Mouse (Mus musculus): ENCODE data around the gene Itpkc. TPM values are rescaled to one million over a fixed set of nuclear protein-coding genes. Genes with fewer than 3 reads are reported as not detected.
"Not testable (repeated sequence)": the region's sequence is repeated elsewhere in the genome, so short reads cannot be mapped to it uniquely, and the experiment has no call there.

Gene Itpkc
- polyA plus RNA-seq, 1 experiment from 2014 or later = 5.6 TPM

DNA sequence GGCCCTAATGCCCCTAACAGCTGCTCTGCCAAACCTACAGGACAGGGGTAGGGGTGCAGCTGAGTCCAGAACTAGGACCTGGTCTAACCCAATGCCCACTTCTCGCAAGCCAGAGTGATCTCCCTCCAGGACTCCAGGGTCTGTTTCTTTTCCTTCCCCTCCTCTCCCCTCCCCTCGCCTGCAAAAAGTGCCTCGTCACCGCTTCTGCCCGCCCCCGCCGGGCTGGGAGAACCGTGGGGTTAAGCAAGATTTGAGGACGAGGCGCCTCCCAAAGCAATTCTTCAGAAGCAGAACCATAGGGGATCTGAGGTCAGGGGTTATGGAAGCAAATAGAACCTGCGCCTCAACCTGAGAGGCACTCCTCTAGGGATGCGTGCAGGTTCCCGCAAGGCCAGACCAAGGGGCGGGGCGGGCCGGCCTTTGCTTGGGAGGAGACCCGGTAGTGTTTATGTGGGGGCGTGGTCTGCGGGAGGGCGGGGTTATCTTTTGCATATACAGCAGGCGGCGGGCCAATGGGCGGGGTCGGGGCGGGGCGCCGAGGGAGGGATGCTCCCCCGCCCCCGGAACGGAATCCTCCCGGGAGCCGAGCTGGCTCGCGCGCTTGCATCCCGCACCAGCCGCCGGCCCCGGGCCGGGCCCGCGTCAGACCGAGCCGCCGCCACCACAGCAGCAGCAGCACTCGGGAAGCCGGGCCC, 29.9 kb upstream of the Itpkc start, which contains the start of gene Numbl:
Gene Numbl (plus strand): TSS at position 229 of the 695 bp plus-strand sequence.
- H3K36me3 ChIP-seq (replicated peaks) = peaks cover 24% of the 10 kb centered on the region
- no peaks in the 10 kb centered on the region for H3K9me3 ChIP-seq
- H3K4me3 ChIP-seq = peak within 1 kb of the TSS; percentile 92
- under 1% methylated on average over 45 of the region's 47 CpGs for WGBS
- peaks cover 9% of the 10 kb centered on the region for H3K27me3 ChIP-seq (replicated peaks; ENCODE audit: low read depth, poor library complexity, severe bottlenecking)
- peak; percentile 99 for DNase-seq (ENCODE audit: low spot score)
- peak within 1 kb of the TSS; percentile 91 for H3K27ac ChIP-seq (replicated peaks)
- H3K4me1 ChIP-seq = peaks cover 52% of the 10 kb centered on the region

DNA sequence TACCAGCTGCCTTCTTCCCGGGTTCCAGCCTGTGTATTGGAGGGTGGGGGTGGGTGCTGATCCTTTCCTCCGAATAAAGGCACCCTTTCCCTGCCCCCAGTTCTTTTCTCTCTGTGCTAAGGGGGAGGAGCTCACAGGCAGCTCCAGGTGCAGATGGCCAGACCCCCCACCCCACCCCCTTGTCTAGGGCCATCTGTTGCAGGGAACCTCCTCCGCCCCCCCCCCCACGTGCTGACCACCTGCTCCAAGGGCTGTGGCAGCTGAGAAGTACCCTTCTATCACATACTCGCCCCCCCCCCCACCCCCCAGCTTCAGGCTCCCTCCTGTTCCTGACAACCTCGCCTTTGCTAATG, 29.4 kb upstream of the Itpkc start:
- Histone ChIP-seq H3K27me3 (replicated peaks; ENCODE audit: low read depth, poor library complexity, severe bottlenecking) (peaks cover 9% of the 10 kb centered on the region), H3K9me3 (no peaks in the 10 kb centered on the region), H3K27ac (replicated peaks) (peak overlapping the region; percentile 91), H3K4me1 (peaks cover 52% of the 10 kb centered on the region), H3K4me3 (peak overlapping the region; percentile 92), H3K36me3 (replicated peaks) (peaks cover 24% of the 10 kb centered on the region)
- 4% methylated on average over 6 of the region's 6 CpGs for WGBS
- peak; percentile 62 for DNase-seq (ENCODE audit: low spot score)

DNA sequence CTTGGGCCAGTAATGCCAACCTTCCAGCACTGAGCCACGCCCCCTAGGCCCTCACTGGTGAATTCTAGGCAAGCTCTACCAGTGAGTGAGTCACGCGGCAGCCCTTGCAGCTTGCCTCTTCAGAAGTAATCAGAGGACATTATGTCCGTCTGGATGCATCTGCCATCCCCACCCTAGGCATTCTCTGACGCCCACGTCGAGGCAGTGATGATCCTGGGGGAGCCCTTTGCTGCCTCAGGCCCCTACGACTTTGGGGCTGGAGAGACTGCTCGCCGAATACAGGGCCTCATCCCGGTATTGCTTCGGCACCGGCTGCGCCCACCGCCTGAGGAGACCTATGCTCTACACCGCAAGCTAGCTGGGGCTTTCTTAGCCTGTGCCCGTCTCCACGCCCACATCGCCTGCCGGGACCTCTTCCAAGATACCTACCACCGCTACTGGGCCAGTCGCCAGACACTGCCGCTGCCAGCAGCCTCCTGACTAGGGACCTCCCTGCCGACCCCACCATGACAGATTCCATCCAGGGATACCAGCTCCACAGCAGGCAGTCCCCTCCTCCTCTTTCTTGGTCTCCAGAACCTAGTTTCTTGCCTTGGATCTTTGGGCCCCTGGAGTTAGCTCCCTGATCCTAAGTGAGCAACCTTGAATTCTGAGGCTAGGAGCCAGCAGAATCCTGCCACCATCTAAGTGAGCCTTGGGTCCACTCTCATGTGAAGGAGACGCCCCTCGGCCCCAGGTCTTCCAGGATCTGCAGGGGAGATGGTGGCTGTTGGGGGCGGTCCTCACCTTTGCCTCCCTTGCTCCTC, 28.8 kb upstream of the Itpkc start:
- peak; percentile 35 for DNase-seq (ENCODE audit: low spot score)
- Histone ChIP-seq H3K27ac (replicated peaks) (peak overlapping the region; percentile 91), H3K36me3 (replicated peaks) (peaks cover 19% of the 10 kb centered on the region), H3K9me3 (no peaks in the 10 kb centered on the region), H3K4me3 (peak overlapping the region; percentile 92), H3K4me1 (peaks cover 52% of the 10 kb centered on the region), H3K27me3 (replicated peaks; ENCODE audit: low read depth, poor library complexity, severe bottlenecking) (peaks cover 9% of the 10 kb centered on the region)
- WGBS = 17% methylated on average over 27 of the region's 27 CpGs

DNA sequence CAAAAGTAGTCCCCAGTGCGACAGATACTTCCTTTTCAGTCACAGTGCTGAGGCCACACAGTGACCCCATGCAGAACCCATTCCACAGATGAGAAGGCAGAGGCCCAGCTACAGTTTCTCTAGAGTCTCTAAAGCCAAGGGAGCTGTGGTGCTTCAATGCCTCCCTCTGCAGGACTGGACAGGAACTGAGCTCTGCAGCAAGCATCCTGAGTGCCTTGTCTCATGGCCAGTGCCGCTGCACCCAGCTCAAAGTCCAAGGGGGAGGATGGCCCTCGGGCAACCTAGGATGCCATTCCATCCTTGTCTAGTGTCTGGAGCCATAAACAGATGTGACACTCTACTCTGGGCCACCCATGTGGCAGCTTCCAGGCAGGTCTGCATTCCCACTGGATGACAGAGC, 27.3 kb upstream of the Itpkc start:
- no peak overlapping the region for H3K27ac ChIP-seq (replicated peaks)
- H3K27me3 ChIP-seq (replicated peaks; ENCODE audit: low read depth, poor library complexity, severe bottlenecking) = peaks cover 9% of the 10 kb centered on the region
- H3K4me1 ChIP-seq = peaks cover 45% of the 10 kb centered on the region
- DNase-seq (ENCODE audit: low spot score) = no peak
- 68% methylated on average over 3 of the region's 3 CpGs for WGBS
- H3K36me3 ChIP-seq (replicated peaks) = peaks cover 21% of the 10 kb centered on the region
- no peak overlapping the region for H3K4me3 ChIP-seq
- no peaks in the 10 kb centered on the region for H3K9me3 ChIP-seq

DNA sequence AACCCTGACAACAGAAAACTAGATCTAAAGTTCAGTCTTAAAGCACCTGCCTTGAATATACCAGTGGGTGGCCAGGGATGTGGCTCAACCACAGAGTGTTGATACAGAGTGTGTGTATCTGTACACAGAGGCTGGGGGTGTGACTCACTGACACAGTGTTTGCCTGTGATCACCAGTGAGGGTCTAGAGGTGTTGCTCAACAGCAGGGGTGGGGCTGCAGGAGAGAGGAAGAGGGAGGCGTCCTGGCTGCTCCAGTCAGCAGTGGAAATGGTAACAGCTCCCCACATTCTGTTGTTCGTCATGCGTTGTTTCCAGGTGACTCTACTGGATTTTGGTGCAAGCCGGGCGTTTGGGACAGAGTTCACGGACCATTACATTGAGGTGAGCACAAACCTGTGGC, 23.5 kb upstream of the Itpkc start:
- Histone ChIP-seq H3K27me3 (replicated peaks; ENCODE audit: low read depth, poor library complexity, severe bottlenecking) (no peaks in the 10 kb centered on the region; the same call in 1 of the 2 replicates), H3K4me1 (peaks cover 13% of the 10 kb centered on the region), H3K36me3 (replicated peaks) (peaks cover 37% of the 10 kb centered on the region), H3K27ac (replicated peaks) (no peak overlapping the region), H3K9me3 (0 out of 2 replicates have a peak, but pooled peaks cover 3% of the 10 kb centered on the region), H3K4me3 (no peak overlapping the region)
- WGBS = 89% methylated on average over 6 of the region's 6 CpGs
- no peak for DNase-seq (ENCODE audit: low spot score)

DNA sequence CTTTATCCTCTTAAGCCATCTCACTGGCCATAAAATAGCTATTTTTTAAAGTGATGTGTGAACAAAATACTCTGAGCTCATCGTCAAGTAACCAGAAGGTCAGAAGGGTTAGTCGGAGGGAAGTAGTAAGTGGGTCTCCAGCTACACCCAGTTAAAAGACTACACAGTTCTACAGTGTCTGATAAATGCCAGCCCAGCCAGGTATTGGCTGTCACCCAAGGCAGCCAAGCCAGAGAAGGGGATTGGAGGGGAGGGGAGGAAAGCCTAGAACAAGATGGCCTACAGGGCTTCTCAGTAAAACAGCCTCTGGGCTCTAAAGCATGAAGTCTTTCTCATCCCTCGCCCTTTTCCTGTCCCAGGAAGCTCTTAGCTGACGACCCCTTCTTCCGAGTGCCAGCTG, 21.5 kb upstream of the Itpkc start:
- H3K36me3 ChIP-seq (replicated peaks) = peaks cover 54% of the 10 kb centered on the region
- 0 out of 2 replicates have a peak, but pooled peaks cover 3% of the 10 kb centered on the region for H3K9me3 ChIP-seq
- no peaks in the 10 kb centered on the region for H3K27me3 ChIP-seq (replicated peaks; ENCODE audit: low read depth, poor library complexity, severe bottlenecking)
- H3K4me1 ChIP-seq = no peaks in the 10 kb centered on the region
- WGBS = 87% methylated on average over 5 of the region's 5 CpGs
- no peak overlapping the region for H3K27ac ChIP-seq (replicated peaks)
- no peak for DNase-seq (ENCODE audit: low spot score)
- H3K4me3 ChIP-seq = no peak overlapping the region

DNA sequence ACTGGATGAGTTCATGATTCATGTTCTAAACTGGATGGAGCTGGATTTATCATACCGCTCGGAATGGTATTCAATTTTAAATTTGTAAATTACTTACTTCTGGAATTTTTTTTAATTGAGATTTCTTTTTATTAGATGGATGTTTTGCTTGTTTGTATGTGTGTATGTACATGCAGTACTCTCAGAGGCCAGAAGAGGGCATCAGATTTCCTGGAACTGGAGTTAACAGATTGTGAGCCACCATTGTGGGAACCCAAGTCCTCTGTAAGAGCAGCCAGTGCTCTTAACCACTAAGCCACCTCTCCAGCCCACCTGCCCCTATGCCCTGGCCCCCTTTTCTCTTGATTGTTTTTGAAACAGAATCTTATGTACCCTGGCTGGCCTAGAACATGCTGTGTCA, 20.7 kb upstream of the Itpkc start:
- no peaks in the 10 kb centered on the region for H3K4me1 ChIP-seq
- no peak overlapping the region for H3K27ac ChIP-seq (replicated peaks)
- peaks cover 47% of the 10 kb centered on the region for H3K36me3 ChIP-seq (replicated peaks)
- 0 out of 2 replicates have a peak, but pooled peaks cover 3% of the 10 kb centered on the region for H3K9me3 ChIP-seq
- WGBS = 87% methylated on average over 2 of the region's 2 CpGs
- DNase-seq (ENCODE audit: low spot score) = peak; percentile 38
- no peak overlapping the region for H3K4me3 ChIP-seq
- no peaks in the 10 kb centered on the region for H3K27me3 ChIP-seq (replicated peaks; ENCODE audit: low read depth, poor library complexity, severe bottlenecking)

DNA sequence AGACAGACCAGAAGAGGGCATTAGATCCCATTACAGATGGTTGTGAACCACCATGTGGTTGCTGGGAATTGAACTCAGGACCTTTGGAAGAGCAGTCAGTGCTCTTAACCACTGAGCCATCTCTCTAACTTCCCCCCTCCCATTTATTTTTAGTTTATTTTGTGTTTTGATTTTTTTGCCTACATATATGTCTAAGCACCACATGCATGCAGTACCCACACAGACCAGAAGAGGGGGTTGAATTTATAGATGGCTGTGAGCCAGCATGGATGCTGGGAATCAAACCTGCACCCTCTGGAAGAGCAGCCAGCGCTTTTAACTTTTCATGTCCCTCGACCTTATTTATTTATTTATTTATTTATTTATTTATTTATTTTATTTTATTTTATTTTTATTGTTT, 15.6 kb upstream of the Itpkc start:
- not testable (repeated sequence) for H3K9me3 ChIP-seq; DNase-seq (ENCODE audit: low spot score); H3K4me3 ChIP-seq; H3K27me3 ChIP-seq (replicated peaks; ENCODE audit: low read depth, poor library complexity, severe bottlenecking); H3K4me1 ChIP-seq; H3K27ac ChIP-seq (replicated peaks)
- H3K36me3 ChIP-seq (replicated peaks) = peaks cover 54% of the 10 kb centered on the region
- 74% methylated on average over 2 of the region's 2 CpGs for WGBS

DNA sequence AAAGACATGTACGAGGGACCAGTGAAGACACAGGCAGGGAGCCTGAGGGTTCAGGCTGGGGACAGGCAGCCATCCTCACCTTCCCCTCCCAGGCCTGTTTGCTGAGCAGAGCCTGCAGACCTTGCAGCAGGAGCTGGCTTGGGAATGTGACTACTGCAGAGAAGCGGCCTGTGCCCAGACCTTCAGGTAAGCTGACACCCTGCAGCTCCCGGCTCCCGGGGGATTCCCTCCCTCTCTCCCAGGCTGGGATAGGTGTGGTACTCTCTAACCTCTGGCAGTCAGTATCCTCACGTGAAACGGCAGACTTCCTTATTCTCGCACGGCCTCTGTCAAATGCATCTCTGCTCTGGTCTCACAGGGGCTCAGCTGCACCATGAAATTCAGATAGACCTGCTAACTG, 14.8 kb upstream of the Itpkc start:
- Histone ChIP-seq H3K36me3 (replicated peaks) (peaks cover 54% of the 10 kb centered on the region), H3K27ac (replicated peaks) (no peak overlapping the region), H3K4me3 (no peak overlapping the region), H3K4me1 (peaks cover 4% of the 10 kb centered on the region; the same call in 1 of the 2 replicates), H3K9me3 (0 out of 2 replicates have a peak, but pooled peaks cover 3% of the 10 kb centered on the region), H3K27me3 (replicated peaks; ENCODE audit: low read depth, poor library complexity, severe bottlenecking) (no peaks in the 10 kb centered on the region)
- DNase-seq (ENCODE audit: low spot score) = no peak
- 57% methylated on average over 8 of the region's 8 CpGs for WGBS

DNA sequence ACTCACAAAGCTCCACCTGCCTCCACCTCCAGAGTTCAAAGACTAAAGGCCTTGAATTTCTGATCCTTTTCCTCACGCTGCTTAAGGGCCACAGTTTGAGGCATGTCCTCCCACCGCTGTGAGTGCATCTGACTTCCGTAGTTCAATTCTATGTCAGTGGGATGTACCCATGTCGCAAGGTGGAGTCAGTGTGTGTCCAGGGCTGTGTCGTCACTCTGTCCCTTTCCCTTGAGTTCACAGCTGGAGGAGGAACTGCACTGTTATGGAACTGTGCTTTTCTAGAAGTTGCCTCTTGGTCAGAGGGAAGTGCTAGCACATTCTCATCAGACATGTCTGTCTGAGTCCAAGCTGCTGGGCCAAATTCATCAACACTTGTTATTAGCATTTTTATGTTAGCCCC, 10.1 kb upstream of the Itpkc start:
- Histone ChIP-seq H3K4me1 (peaks cover 12% of the 10 kb centered on the region), H3K27me3 (replicated peaks; ENCODE audit: low read depth, poor library complexity, severe bottlenecking) (no peaks in the 10 kb centered on the region), H3K4me3 (no peak overlapping the region), H3K9me3 (no peaks in the 10 kb centered on the region), H3K36me3 (replicated peaks) (peaks cover 35% of the 10 kb centered on the region), H3K27ac (replicated peaks) (no peak overlapping the region)
- WGBS = 94% methylated on average over 5 of the region's 5 CpGs
- no peak for DNase-seq (ENCODE audit: low spot score)

DNA sequence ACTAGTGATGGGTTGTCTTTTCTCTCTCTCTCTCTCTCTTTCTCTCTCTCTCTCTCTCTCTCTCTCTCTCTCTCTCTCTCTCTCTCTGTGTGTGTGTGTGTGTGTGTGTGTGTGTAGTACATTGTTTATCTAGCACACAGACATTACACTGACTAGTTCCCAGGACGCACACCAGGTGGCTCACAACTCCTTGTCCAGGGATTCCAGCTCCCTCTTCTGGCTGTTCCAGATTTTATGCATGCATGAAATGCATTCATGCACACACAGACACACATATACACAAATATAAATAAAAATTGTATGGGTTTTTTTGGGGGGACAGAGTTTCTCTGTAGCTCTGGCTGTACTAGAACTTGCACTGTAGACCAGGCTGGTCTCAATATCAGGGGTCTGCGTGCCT, 9.1 kb upstream of the Itpkc start:
- Histone ChIP-seq H3K4me3 (no peak overlapping the region), H3K36me3 (replicated peaks) (peaks cover 26% of the 10 kb centered on the region), H3K9me3 (no peaks in the 10 kb centered on the region), H3K27ac (replicated peaks) (no peak overlapping the region), H3K4me1 (peaks cover 13% of the 10 kb centered on the region), H3K27me3 (replicated peaks; ENCODE audit: low read depth, poor library complexity, severe bottlenecking) (no peaks in the 10 kb centered on the region)
- WGBS = 89% methylated on average over 2 of the region's 2 CpGs
- DNase-seq (ENCODE audit: low spot score) = no peak

DNA sequence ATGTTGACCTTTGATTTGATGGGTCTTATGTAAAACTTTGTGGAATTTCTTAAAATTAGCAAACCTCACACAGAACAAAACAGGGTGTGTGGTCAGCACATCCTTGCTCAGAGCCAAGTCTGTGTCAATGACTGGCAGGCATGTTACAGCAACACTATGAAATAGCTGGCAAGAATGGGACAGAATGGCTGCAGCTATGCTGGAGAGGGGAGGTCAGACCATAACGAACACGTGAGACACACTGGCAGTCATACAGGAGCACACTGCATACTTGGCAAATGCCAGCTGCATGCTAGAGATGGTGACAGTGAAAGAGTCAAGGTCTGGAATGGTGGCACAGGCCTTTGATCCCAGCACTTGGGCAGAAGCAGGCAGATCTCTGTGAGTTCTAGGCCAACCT, 7.3 kb upstream of the Itpkc start:
- Histone ChIP-seq H3K4me1 (peaks cover 18% of the 10 kb centered on the region), H3K27me3 (replicated peaks; ENCODE audit: low read depth, poor library complexity, severe bottlenecking) (no peaks in the 10 kb centered on the region), H3K27ac (replicated peaks) (no peak overlapping the region), H3K36me3 (replicated peaks) (peaks cover 15% of the 10 kb centered on the region), H3K4me3 (no peak overlapping the region), H3K9me3 (no peaks in the 10 kb centered on the region)
- WGBS = 85% methylated on average over 2 of the region's 2 CpGs
- DNase-seq (ENCODE audit: low spot score) = no peak

DNA sequence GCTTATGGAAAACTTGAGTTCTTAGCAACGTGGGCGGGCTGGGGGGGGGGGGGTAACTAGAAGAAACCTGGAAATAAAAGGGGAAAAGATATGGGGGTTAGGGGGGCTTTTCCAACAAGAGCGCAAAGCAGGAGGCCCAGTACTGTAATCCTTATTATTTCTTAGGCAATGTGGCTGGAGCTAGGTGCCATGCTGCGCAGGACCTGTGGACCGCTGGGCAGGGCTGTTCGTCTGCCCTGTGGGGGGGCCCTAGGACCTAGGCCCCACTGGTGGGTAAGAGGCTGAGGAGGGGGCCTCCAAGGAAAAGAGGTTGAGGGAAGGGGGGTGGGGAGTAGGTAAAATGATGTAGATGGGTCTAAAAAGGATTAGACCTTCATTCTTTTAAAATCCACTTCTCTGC, 4.8 kb upstream of the Itpkc start:
- Histone ChIP-seq H3K4me1 (peaks cover 22% of the 10 kb centered on the region), H3K4me3 (peak overlapping the region; percentile 67)

More for the DNA sequence above, 4.8 kb upstream of the Itpkc start:
- DNase-seq (ENCODE audit: low spot score) = no peak
- H3K36me3 ChIP-seq (replicated peaks) = peaks cover 7% of the 10 kb centered on the region
- no peaks in the 10 kb centered on the region for H3K9me3 ChIP-seq
- peak overlapping the region; percentile 88 for H3K27ac ChIP-seq (replicated peaks)
- WGBS = 5% methylated on average over 6 of the region's 6 CpGs
- H3K27me3 ChIP-seq (replicated peaks; ENCODE audit: low read depth, poor library complexity, severe bottlenecking) = no peaks in the 10 kb centered on the region

All from embryonic facial prominence, embryonic 10.5 days (tissue).